Mouse (Mus musculus): Measurements from ENCODE around the gene Plekhm2. TPM values are rescaled to one million over a fixed set of nuclear protein-coding genes. Genes with fewer than 3 reads are reported as not detected.

Gene Plekhm2
- polyA plus RNA-seq, 1 experiment = 15.1 TPM

- no peaks in the 10 kb centered on the region for H3K9me3 ChIP-seq (replicated peaks; ENCODE audit: control insufficient read depth, insufficient read depth, low read length, poor library complexity, severe bottlenecking)
- TF ChIP-seq CTCF (IDR thresholded peaks at IDR 0.05; ENCODE audit: low read depth, low read length) (no peak), POLR2A (IDR thresholded peaks at IDR 0.05; ENCODE audit: insufficient read depth, low read length) (no peak), EP300 (IDR thresholded peaks at IDR 0.05; ENCODE audit: insufficient read depth, low read depth, low read length) (no peak)
- H3K4me3 ChIP-seq (ENCODE audit: low read depth, low read length) = no peak overlapping the region
- H3K9ac ChIP-seq (ENCODE audit: low read depth, poor library complexity, severe bottlenecking) = no peak overlapping the region
- H3K36me3 ChIP-seq (ENCODE audit: control insufficient read depth, insufficient read depth, low read length, poor library complexity, severe bottlenecking) = no peaks in the 10 kb centered on the region
- H3K27me3 ChIP-seq (ENCODE audit: control insufficient read depth, insufficient read depth, low read length, poor library complexity, severe bottlenecking) = no peaks in the 10 kb centered on the region
- H3K4me1 ChIP-seq (ENCODE audit: control insufficient read depth, insufficient read depth, low read length) = peaks cover 3% of the 10 kb centered on the region
- no peak overlapping the region for H3K27ac ChIP-seq (ENCODE audit: insufficient read depth, low read length)
Observed at GRCm38 (mm10) chr4:141622091-141622490, 42.6 kb downstream of the Plekhm2 start.

- Histone ChIP-seq H3K4me1 (ENCODE audit: control insufficient read depth, insufficient read depth, low read length) (peaks cover 5% of the 10 kb centered on the region), H3K36me3 (ENCODE audit: control insufficient read depth, insufficient read depth, low read length, poor library complexity, severe bottlenecking) (no peaks in the 10 kb centered on the region), H3K27me3 (ENCODE audit: control insufficient read depth, insufficient read depth, low read length, poor library complexity, severe bottlenecking) (no peaks in the 10 kb centered on the region), H3K27ac (ENCODE audit: insufficient read depth, low read length) (no peak overlapping the region), H3K9me3 (replicated peaks; ENCODE audit: control insufficient read depth, insufficient read depth, low read length, poor library complexity, severe bottlenecking) (no peaks in the 10 kb centered on the region), H3K9ac (ENCODE audit: low read depth, poor library complexity, severe bottlenecking) (no peak overlapping the region), H3K4me3 (ENCODE audit: low read depth, low read length) (no peak overlapping the region)
- TF ChIP-seq POLR2A (IDR thresholded peaks at IDR 0.05; ENCODE audit: insufficient read depth, low read length) (no peak), EP300 (IDR thresholded peaks at IDR 0.05; ENCODE audit: insufficient read depth, low read depth, low read length) (no peak)
Observed at GRCm38 (mm10) chr4:141621297-141621696, 43.4 kb downstream of the Plekhm2 start.

GRCm38 (mm10) chr4:141619299-141619883, 45.3 kb downstream of the Plekhm2 start:
- Histone ChIP-seq H3K27ac (ENCODE audit: insufficient read depth, low read length) (no peak overlapping the region), H3K36me3 (ENCODE audit: control insufficient read depth, insufficient read depth, low read length, poor library complexity, severe bottlenecking) (no peaks in the 10 kb centered on the region), H3K9ac (ENCODE audit: low read depth, poor library complexity, severe bottlenecking) (no peak overlapping the region), H3K4me3 (ENCODE audit: low read depth, low read length) (no peak overlapping the region), H3K27me3 (ENCODE audit: control insufficient read depth, insufficient read depth, low read length, poor library complexity, severe bottlenecking) (no peaks in the 10 kb centered on the region), H3K4me1 (ENCODE audit: control insufficient read depth, insufficient read depth, low read length) (peaks cover 3% of the 10 kb centered on the region), H3K9me3 (replicated peaks; ENCODE audit: control insufficient read depth, insufficient read depth, low read length, poor library complexity, severe bottlenecking) (no peaks in the 10 kb centered on the region)
- TF ChIP-seq EP300 (IDR thresholded peaks at IDR 0.05; ENCODE audit: insufficient read depth, low read depth, low read length) = no peak
- TF ChIP-seq CTCF (IDR thresholded peaks at IDR 0.05; ENCODE audit: low read depth, low read length) = no peak
- no peak for TF ChIP-seq POLR2A (IDR thresholded peaks at IDR 0.05; ENCODE audit: insufficient read depth, low read length)

GRCm38 (mm10) chr4:141618565-141619243, 46.0 kb downstream of the Plekhm2 start, which contains the start of gene Tmem82:
Gene Tmem82 (minus strand): TSS chr4:141618633.
- Histone ChIP-seq H3K4me3 (ENCODE audit: low read depth, low read length) (peak within 1 kb of the TSS; percentile 62), H3K36me3 (ENCODE audit: control insufficient read depth, insufficient read depth, low read length, poor library complexity, severe bottlenecking) (no peaks in the 10 kb centered on the region), H3K9ac (ENCODE audit: low read depth, poor library complexity, severe bottlenecking) (peak within 1 kb of the TSS; percentile 43), H3K27ac (ENCODE audit: insufficient read depth, low read length) (no peak within 1 kb of the TSS), H3K9me3 (replicated peaks; ENCODE audit: control insufficient read depth, insufficient read depth, low read length, poor library complexity, severe bottlenecking) (no peaks in the 10 kb centered on the region), H3K27me3 (ENCODE audit: control insufficient read depth, insufficient read depth, low read length, poor library complexity, severe bottlenecking) (no peaks in the 10 kb centered on the region), H3K4me1 (ENCODE audit: control insufficient read depth, insufficient read depth, low read length) (peaks cover 2% of the 10 kb centered on the region)
- TF ChIP-seq CTCF (IDR thresholded peaks at IDR 0.05; ENCODE audit: low read depth, low read length) (peak; percentile 73), EP300 (IDR thresholded peaks at IDR 0.05; ENCODE audit: insufficient read depth, low read depth, low read length) (no peak), POLR2A (IDR thresholded peaks at IDR 0.05; ENCODE audit: insufficient read depth, low read length) (no peak)

- Histone ChIP-seq H3K27me3 (ENCODE audit: control insufficient read depth, insufficient read depth, low read length, poor library complexity, severe bottlenecking) (no peaks in the 10 kb centered on the region), H3K9me3 (replicated peaks; ENCODE audit: control insufficient read depth, insufficient read depth, low read length, poor library complexity, severe bottlenecking) (no peaks in the 10 kb centered on the region), H3K27ac (ENCODE audit: insufficient read depth, low read length) (no peak overlapping the region), H3K9ac (ENCODE audit: low read depth, poor library complexity, severe bottlenecking) (peak overlapping the region; percentile 43), H3K36me3 (ENCODE audit: control insufficient read depth, insufficient read depth, low read length, poor library complexity, severe bottlenecking) (no peaks in the 10 kb centered on the region), H3K4me1 (ENCODE audit: control insufficient read depth, insufficient read depth, low read length) (peaks cover 2% of the 10 kb centered on the region), H3K4me3 (ENCODE audit: low read depth, low read length) (peak overlapping the region; percentile 62)
- TF ChIP-seq CTCF (IDR thresholded peaks at IDR 0.05; ENCODE audit: low read depth, low read length) = no peak
- TF ChIP-seq EP300 (IDR thresholded peaks at IDR 0.05; ENCODE audit: insufficient read depth, low read depth, low read length) = no peak
- no peak for TF ChIP-seq POLR2A (IDR thresholded peaks at IDR 0.05; ENCODE audit: insufficient read depth, low read length)
Observed at GRCm38 (mm10) chr4:141617863-141618564, 46.7 kb downstream of the Plekhm2 start.

GRCm38 (mm10) chr4:141617299-141617698, 47.4 kb downstream of the Plekhm2 start:
- H3K4me1 ChIP-seq (ENCODE audit: control insufficient read depth, insufficient read depth, low read length) = peaks cover 2% of the 10 kb centered on the region
- no peaks in the 10 kb centered on the region for H3K36me3 ChIP-seq (ENCODE audit: control insufficient read depth, insufficient read depth, low read length, poor library complexity, severe bottlenecking)
- H3K9me3 ChIP-seq (replicated peaks; ENCODE audit: control insufficient read depth, insufficient read depth, low read length, poor library complexity, severe bottlenecking) = no peaks in the 10 kb centered on the region
- peak overlapping the region; percentile 43 for H3K9ac ChIP-seq (ENCODE audit: low read depth, poor library complexity, severe bottlenecking)
- H3K27ac ChIP-seq (ENCODE audit: insufficient read depth, low read length) = no peak overlapping the region
- H3K4me3 ChIP-seq (ENCODE audit: low read depth, low read length) = peak overlapping the region; percentile 62
- H3K27me3 ChIP-seq (ENCODE audit: control insufficient read depth, insufficient read depth, low read length, poor library complexity, severe bottlenecking) = no peaks in the 10 kb centered on the region
- peak; percentile 44; the same call in 1 of the 2 replicates for TF ChIP-seq EP300 (IDR thresholded peaks at IDR 0.05; ENCODE audit: insufficient read depth, low read depth, low read length)
- peak; percentile 83 for TF ChIP-seq CTCF (IDR thresholded peaks at IDR 0.05; ENCODE audit: low read depth, low read length)
- no peak for TF ChIP-seq POLR2A (IDR thresholded peaks at IDR 0.05; ENCODE audit: insufficient read depth, low read length)

Measured in ES-Bruce4 (cell line).